Mouse (Mus musculus): ENCODE data around the gene Aqp3. TPM values are rescaled to one million over a fixed set of nuclear protein-coding genes. Genes with fewer than 3 reads are reported as not detected.

Aqp3 gene
- polyA plus RNA-seq, 1 experiment = 0.05 TPM

DNA sequence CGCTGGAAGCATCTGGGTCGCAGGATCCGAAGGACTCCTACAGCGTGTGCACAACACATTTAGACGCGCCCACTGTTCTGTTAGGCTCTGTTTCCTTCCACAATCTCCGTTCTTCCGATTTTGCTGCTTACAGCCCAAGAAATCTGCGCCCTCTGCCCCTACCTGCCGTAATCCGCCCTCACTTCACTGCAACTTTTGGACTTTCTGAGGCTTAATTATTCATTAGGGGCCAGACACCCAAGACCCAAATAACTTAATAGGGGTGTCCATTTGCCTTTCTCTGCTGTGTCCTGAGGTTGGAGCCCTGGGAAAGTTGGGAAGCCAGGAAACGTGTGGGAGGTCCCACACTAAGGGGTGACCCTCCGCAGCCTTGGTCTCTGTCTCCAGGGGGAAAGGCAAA, 602 bp downstream of the Aqp3 start:
- H3K27me3 ChIP-seq (ENCODE audit: control insufficient read depth, insufficient read depth, low read length) = no peaks in the 10 kb centered on the region; the same call in 1 of the 2 replicates
- H3K4me1 ChIP-seq (ENCODE audit: control insufficient read depth, insufficient read depth, low read length) = no peaks in the 10 kb centered on the region
- DNase-seq = no peak
- no peak overlapping the region for H3K4me3 ChIP-seq (replicated peaks; ENCODE audit: insufficient read depth, low read depth, low read length)
- no peak overlapping the region for H3K27ac ChIP-seq (ENCODE audit: insufficient read depth, low read length)
- TF ChIP-seq CTCF (IDR thresholded peaks at IDR 0.05; ENCODE audit: borderline replicate concordance, insufficient read depth, low read depth, low read length) (no peak), POLR2A (IDR thresholded peaks at IDR 0.05; ENCODE audit: borderline replicate concordance, insufficient read depth, low read length) (no peak)
- 75% methylated on average over 13 of the region's 13 CpGs for WGBS

DNA sequence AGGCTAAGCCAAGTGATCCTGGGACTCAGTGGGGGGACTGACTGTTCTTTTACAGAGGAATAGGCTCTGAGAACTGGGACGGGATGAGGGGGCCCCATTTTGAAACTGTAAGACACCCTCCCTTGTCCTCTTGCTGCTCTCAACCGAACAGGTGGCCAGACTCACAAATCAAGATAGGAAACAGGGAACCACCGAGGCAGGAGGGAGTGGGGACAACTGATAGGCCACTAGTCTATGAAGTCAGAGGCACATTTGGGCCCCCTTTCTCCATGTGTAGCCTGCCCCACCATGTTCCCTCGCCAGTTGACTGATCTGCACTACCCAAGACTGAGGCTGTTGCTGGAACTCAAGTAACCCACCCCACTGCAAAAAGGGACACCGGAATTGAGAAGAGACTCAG, 1.2 kb downstream of the Aqp3 start:
- H3K4me1 ChIP-seq (ENCODE audit: control insufficient read depth, insufficient read depth, low read length) = no peaks in the 10 kb centered on the region
- no peak overlapping the region for H3K27ac ChIP-seq (ENCODE audit: insufficient read depth, low read length)
- no peaks in the 10 kb centered on the region; the same call in 1 of the 2 replicates for H3K27me3 ChIP-seq (ENCODE audit: control insufficient read depth, insufficient read depth, low read length)
- no peak overlapping the region for H3K4me3 ChIP-seq (replicated peaks; ENCODE audit: insufficient read depth, low read depth, low read length)
- TF ChIP-seq CTCF (IDR thresholded peaks at IDR 0.05; ENCODE audit: borderline replicate concordance, insufficient read depth, low read depth, low read length) (no peak), POLR2A (IDR thresholded peaks at IDR 0.05; ENCODE audit: borderline replicate concordance, insufficient read depth, low read length) (no peak)
- 88% methylated on average over 5 of the region's 5 CpGs for WGBS
- no peak for DNase-seq

DNA sequence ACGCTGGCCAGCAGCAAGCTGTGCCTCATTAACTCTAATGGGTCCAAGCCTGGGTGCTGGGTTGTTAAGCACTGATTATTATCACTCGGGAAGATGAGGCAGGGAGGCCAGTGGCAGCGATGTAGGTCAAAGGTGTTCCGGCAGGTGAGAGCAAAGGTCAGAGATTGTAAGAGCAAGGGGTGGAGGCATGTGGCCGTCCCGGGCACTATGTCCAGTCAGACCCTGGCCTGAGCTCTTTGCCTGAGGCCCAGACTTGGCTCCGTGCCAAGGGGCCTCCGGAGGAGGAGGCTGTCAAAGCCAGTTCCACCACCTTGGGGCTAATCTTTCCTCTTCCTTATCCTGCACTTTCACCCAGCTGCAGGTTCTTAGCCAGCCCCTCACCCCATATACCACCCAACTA, 1.8 kb downstream of the Aqp3 start:
- DNase-seq = no peak
- WGBS = 54% methylated on average over 8 of the region's 8 CpGs

DNA sequence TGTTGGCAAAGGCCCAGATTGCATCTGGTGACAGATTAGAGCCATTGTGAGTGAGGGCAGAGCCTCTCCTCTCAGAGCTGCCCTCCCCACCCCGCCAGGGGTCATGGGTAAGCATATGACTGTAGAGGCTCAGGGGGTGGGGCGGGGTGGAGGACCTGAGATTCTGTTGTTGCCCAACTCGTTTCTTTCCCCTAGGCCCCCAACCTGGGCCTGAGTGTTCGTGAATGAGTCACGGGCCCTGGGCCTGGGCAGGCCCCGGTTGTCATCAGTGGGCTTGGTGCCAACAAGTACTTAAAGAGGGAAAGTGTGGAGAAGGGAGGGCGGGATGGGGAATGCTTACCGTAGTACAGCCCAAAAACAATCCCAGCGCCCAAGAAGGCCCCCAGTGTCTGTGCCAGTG, 3.6 kb downstream of the Aqp3 start:
- TF ChIP-seq POLR2A (IDR thresholded peaks at IDR 0.05; ENCODE audit: borderline replicate concordance, insufficient read depth, low read length) (no peak), CTCF (IDR thresholded peaks at IDR 0.05; ENCODE audit: borderline replicate concordance, insufficient read depth, low read depth, low read length) (no peak)
- DNase-seq = no peak
- no peak overlapping the region for H3K4me3 ChIP-seq (replicated peaks; ENCODE audit: insufficient read depth, low read depth, low read length)
- 40% methylated on average over 9 of the region's 9 CpGs for WGBS
- no peaks in the 10 kb centered on the region for H3K4me1 ChIP-seq (ENCODE audit: control insufficient read depth, insufficient read depth, low read length)
- H3K27ac ChIP-seq (ENCODE audit: insufficient read depth, low read length) = no peak overlapping the region
- H3K27me3 ChIP-seq (ENCODE audit: control insufficient read depth, insufficient read depth, low read length) = no peaks in the 10 kb centered on the region; the same call in 1 of the 2 replicates

More for the DNA sequence above, 1.8 kb downstream of the Aqp3 start:
- no peak for TF ChIP-seq POLR2A (IDR thresholded peaks at IDR 0.05; ENCODE audit: borderline replicate concordance, insufficient read depth, low read length)
- no peak for TF ChIP-seq CTCF (IDR thresholded peaks at IDR 0.05; ENCODE audit: borderline replicate concordance, insufficient read depth, low read depth, low read length)
- H3K27me3 ChIP-seq (ENCODE audit: control insufficient read depth, insufficient read depth, low read length) = no peaks in the 10 kb centered on the region; the same call in 1 of the 2 replicates
- no peaks in the 10 kb centered on the region for H3K4me1 ChIP-seq (ENCODE audit: control insufficient read depth, insufficient read depth, low read length)
- H3K4me3 ChIP-seq (replicated peaks; ENCODE audit: insufficient read depth, low read depth, low read length) = no peak overlapping the region
- no peak overlapping the region for H3K27ac ChIP-seq (ENCODE audit: insufficient read depth, low read length)

DNA sequence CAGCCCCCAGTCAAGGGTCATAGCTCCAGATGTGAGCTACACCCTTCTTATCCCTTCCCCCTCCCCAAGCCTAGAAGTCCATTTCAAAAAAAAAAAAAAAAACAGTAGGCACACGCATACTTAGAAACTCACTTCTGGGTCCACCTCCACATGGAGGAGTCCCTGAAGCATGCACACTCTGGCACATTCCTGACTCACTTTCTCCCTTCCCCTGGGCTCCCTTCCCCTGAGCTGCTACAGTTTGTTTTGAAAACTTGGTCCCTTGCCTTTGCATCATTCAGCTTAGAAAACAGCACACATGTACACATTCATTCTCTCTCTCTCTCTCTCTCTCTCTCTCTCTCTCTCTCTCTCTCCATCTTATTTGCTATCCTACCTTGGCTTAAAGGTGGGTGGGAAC, 5.0 kb downstream of the Aqp3 start:
- Histone ChIP-seq H3K4me3 (replicated peaks; ENCODE audit: insufficient read depth, low read depth, low read length) (no peak overlapping the region), H3K27me3 (ENCODE audit: control insufficient read depth, insufficient read depth, low read length) (no peaks in the 10 kb centered on the region), H3K27ac (ENCODE audit: insufficient read depth, low read length) (no peak overlapping the region), H3K4me1 (ENCODE audit: control insufficient read depth, insufficient read depth, low read length) (no peaks in the 10 kb centered on the region)
- TF ChIP-seq POLR2A (IDR thresholded peaks at IDR 0.05; ENCODE audit: borderline replicate concordance, insufficient read depth, low read length) (no peak), CTCF (IDR thresholded peaks at IDR 0.05; ENCODE audit: borderline replicate concordance, insufficient read depth, low read depth, low read length) (no peak)
- no peak for DNase-seq
- WGBS = 79% methylated on average over 1 of the region's 1 CpGs

DNA sequence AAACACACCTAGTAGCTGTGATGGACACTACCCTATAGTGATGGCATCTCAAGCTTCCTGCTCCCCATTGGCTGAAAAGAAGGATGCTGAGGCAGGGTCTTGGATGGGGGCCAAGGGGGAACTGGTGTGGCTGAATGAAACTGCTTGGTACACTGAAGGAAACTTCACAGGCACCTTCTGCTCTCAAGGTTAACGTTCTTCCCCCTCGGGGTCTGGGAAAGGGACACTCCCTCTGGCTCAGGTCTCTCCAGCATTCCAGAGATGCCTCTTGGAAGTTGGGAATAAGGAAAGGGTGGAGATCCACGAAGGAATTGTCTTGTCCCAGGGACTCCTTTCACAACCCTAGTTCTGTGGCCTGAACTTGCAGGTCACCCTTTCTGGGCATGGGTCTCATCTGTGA, 6.6 kb downstream of the Aqp3 start:
- DNase-seq = no peak
- Histone ChIP-seq H3K4me3 (replicated peaks; ENCODE audit: insufficient read depth, low read depth, low read length) (no peak overlapping the region), H3K27me3 (ENCODE audit: control insufficient read depth, insufficient read depth, low read length) (no peaks in the 10 kb centered on the region), H3K27ac (ENCODE audit: insufficient read depth, low read length) (no peak overlapping the region), H3K4me1 (ENCODE audit: control insufficient read depth, insufficient read depth, low read length) (no peaks in the 10 kb centered on the region)
- TF ChIP-seq POLR2A (IDR thresholded peaks at IDR 0.05; ENCODE audit: borderline replicate concordance, insufficient read depth, low read length) (no peak), CTCF (IDR thresholded peaks at IDR 0.05; ENCODE audit: borderline replicate concordance, insufficient read depth, low read depth, low read length) (no peak)
- WGBS = 48% methylated on average over 3 of the region's 3 CpGs

DNA sequence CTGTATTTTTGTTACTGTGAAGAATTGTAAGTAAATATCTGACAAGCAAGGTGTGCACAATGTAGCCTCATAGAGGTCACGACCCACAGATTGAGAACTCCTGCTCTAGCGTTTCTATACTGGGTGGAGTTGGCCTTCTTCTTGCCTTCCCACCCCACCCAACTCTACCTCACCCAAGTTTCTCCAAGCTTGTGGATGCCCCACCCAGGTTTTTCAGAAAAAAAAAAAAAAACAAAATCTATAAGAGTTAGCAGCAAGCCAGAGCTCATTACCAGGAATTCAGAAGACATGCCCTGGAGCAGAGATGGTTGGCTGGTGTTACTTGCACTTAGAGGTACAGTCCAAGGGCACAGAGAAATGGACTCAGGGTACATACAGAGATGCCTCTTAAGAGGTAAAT, 8.3 kb downstream of the Aqp3 start:
- Histone ChIP-seq H3K27ac (ENCODE audit: insufficient read depth, low read length) (no peak overlapping the region), H3K4me3 (replicated peaks; ENCODE audit: insufficient read depth, low read depth, low read length) (no peak overlapping the region), H3K4me1 (ENCODE audit: control insufficient read depth, insufficient read depth, low read length) (no peaks in the 10 kb centered on the region), H3K27me3 (ENCODE audit: control insufficient read depth, insufficient read depth, low read length) (no peaks in the 10 kb centered on the region)
- no peak for DNase-seq
- 79% methylated on average over 2 of the region's 2 CpGs for WGBS
- TF ChIP-seq CTCF (IDR thresholded peaks at IDR 0.05; ENCODE audit: borderline replicate concordance, insufficient read depth, low read depth, low read length) = no peak
- no peak for TF ChIP-seq POLR2A (IDR thresholded peaks at IDR 0.05; ENCODE audit: borderline replicate concordance, insufficient read depth, low read length)

DNA sequence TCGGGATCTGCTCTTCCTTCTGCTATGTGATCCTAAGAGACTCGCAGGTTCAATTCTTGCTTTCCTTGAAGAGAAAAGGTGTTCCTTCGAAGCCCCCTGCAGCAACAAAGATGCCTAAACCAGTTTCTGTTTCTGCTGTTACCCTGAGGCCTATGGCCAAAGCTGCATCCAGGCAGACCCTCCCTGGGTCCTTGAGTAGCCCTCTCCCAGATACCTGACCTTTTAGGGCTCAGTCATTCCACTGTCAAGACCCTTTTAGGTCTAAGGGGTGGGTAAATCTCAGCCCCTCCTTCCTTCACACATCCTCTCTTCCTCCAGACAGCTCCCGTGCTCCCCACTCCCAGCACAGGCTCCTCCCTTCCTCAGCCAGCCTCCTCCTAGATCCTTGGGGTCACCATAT, 8.8 kb downstream of the Aqp3 start:
- no peak for DNase-seq
- 80% methylated on average over 4 of the region's 4 CpGs for WGBS
- no peak overlapping the region for H3K27ac ChIP-seq (ENCODE audit: insufficient read depth, low read length)
- no peak overlapping the region for H3K4me3 ChIP-seq (replicated peaks; ENCODE audit: insufficient read depth, low read depth, low read length)
- H3K27me3 ChIP-seq (ENCODE audit: control insufficient read depth, insufficient read depth, low read length) = no peaks in the 10 kb centered on the region
- H3K4me1 ChIP-seq (ENCODE audit: control insufficient read depth, insufficient read depth, low read length) = no peaks in the 10 kb centered on the region
- TF ChIP-seq POLR2A (IDR thresholded peaks at IDR 0.05; ENCODE audit: borderline replicate concordance, insufficient read depth, low read length) (no peak), CTCF (IDR thresholded peaks at IDR 0.05; ENCODE audit: borderline replicate concordance, insufficient read depth, low read depth, low read length) (no peak)

All from cerebellum, adult 2 months (tissue).